Mouse (Mus musculus) limb, embryonic 15.5 days (tissue): ENCODE data around the gene Riok2. TPM values are rescaled to one million over a fixed set of nuclear protein-coding genes. Genes with fewer than 3 reads are reported as not detected.

ENCODE experiments used
- ATAC-seq: fragments of 200-750 bp; cut with Nextera tagmentation; 2 replicates; pipeline ENCODE4 v1.8.0; 2017; ENCODE audit warnings: low read depth, moderate TSS enrichment; ENCODE audit not compliant: insufficient number of reproducible peaks, low FRiP score, low TSS enrichment
- H3K27ac ChIP-seq: fragments of 300-500 bp; sonication (generic); 2 replicates; pipeline ENCODE4 v1.5.1; 2015; ENCODE audit warnings: moderate library complexity, mild to moderate bottlenecking, inconsistent platforms
- H3K27me3 ChIP-seq: fragments of 300-500 bp; sonication (generic); 2 replicates; pipeline ENCODE4 v1.6.1; 2015; ENCODE audit warnings: inconsistent platforms
- H3K36me3 ChIP-seq: fragments of 300-500 bp; sonication (generic); 2 replicates; pipeline ENCODE4 v1.6.1; 2015; ENCODE audit warnings: inconsistent platforms
- H3K4me1 ChIP-seq: fragments of 300-500 bp; sonication (generic); 2 replicates; pipeline ENCODE4 v1.6.1; 2015; ENCODE audit warnings: inconsistent platforms
- H3K4me2 ChIP-seq: fragments of 300-500 bp; sonication (generic); 2 replicates; pipeline ENCODE4 v1.6.1; 2015; ENCODE audit warnings: mild to moderate bottlenecking, inconsistent platforms
- H3K4me3 ChIP-seq: fragments of 300-500 bp; sonication (generic); 2 replicates; pipeline ENCODE4 v1.5.1; 2015; ENCODE audit warnings: mild to moderate bottlenecking, inconsistent platforms
- H3K9ac ChIP-seq: fragments of 300-500 bp; sonication (generic); 2 replicates; pipeline ENCODE4 v1.6.1; 2015; ENCODE audit warnings: inconsistent platforms
- H3K9me3 ChIP-seq: fragments of 300-500 bp; sonication (generic); 2 replicates; pipeline ENCODE4 v1.6.1; 2016; ENCODE audit warnings: inconsistent platforms
- WGBS: fragments of 180-500 bp; shearing (Covaris S2); methylation state at CpG from one replicate; pipeline ENCODE4 v1.1.7; 2015; 5-methylcytosine and 5-hydroxymethylcytosine counted together
- polyA plus RNA-seq: library from polyadenylated mRNA; unstranded; fragments of >200 nt; fragmentation: Nextera tagmentation; extraction: Ambion mirVana; gene quantifications from 2 replicates; pipeline ENCODE4 v1.2.1, GENCODE M21; 2015

The Riok2 gene
- polyA plus RNA-seq, 1 experiment from 2014 or later = 25.4 TPM

DNA sequence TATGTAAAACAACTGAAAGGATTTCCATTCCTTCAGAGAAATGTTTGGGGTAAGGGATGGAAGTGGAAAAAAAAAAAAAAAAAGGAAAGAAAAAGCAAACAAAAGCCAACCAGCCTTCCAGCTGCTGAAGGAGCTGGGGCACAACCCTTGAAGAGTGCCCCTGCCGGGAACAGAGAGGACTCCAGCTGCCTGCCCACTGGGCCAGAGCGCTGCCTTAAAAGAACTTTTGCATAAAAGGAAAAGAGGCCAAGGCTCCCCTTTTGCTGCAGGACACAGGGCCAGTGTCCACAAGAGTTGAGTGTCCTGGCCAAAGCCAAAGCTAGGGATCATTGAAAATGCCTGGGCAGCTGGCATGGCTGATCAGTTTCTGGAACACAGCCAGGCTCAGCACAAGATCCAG, 35.5 kb downstream of the Riok2 start:
- no peaks in the 10 kb centered on the region for H3K36me3 ChIP-seq
- H3K9me3 ChIP-seq = no peaks in the 10 kb centered on the region
- H3K4me1 ChIP-seq = peaks cover 23% of the 10 kb centered on the region
- H3K27me3 ChIP-seq = no peaks in the 10 kb centered on the region
- H3K9ac ChIP-seq = no peak overlapping the region
- 25% methylated on average over 2 of the region's 2 CpGs for WGBS
- no peak overlapping the region for H3K4me2 ChIP-seq
- no peak overlapping the region for H3K4me3 ChIP-seq
- no peak overlapping the region; the same call in 1 of the 2 replicates for H3K27ac ChIP-seq
- ATAC-seq = no peak

DNA sequence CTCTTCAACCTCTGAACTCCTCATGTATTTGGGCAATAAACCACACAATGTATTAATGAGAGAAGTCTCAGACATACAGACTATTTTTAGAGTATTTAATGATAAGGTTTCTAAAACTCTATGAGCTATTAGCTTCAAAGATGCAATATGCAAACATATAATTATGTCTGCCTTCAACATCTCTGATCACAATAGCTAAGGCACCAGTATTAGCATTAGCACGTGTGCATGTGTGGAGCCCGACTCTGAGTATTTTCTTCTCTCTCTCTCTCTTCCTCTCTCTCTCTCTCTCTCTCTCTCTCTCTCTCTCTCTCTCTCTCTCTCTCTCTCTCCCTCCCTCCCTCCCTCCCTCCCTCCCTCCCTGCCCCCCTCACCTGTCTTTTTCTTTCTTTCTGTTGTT, 37.3 kb downstream of the Riok2 start:
- no peak for ATAC-seq
- no peak overlapping the region for H3K9ac ChIP-seq
- H3K4me2 ChIP-seq = no peak overlapping the region
- H3K4me3 ChIP-seq = no peak overlapping the region
- H3K27me3 ChIP-seq = no peaks in the 10 kb centered on the region
- H3K36me3 ChIP-seq = no peaks in the 10 kb centered on the region
- H3K9me3 ChIP-seq = no peaks in the 10 kb centered on the region
- H3K4me1 ChIP-seq = peaks cover 12% of the 10 kb centered on the region
- WGBS = 56% methylated on average over 2 of the region's 2 CpGs
- no peak overlapping the region for H3K27ac ChIP-seq

- Histone ChIP-seq H3K4me2 (no peak overlapping the region), H3K4me1 (peaks cover 12% of the 10 kb centered on the region), H3K27me3 (no peaks in the 10 kb centered on the region), H3K4me3 (no peak overlapping the region), H3K36me3 (no peaks in the 10 kb centered on the region), H3K9ac (no peak overlapping the region), H3K9me3 (no peaks in the 10 kb centered on the region), H3K27ac (no peak overlapping the region)
- 91% methylated on average over 2 of the region's 2 CpGs for WGBS
- ATAC-seq = no peak
These were observed 38.1 kb downstream of the Riok2 start for GRCm38 (mm10) chr17:17412176-17412575.

DNA sequence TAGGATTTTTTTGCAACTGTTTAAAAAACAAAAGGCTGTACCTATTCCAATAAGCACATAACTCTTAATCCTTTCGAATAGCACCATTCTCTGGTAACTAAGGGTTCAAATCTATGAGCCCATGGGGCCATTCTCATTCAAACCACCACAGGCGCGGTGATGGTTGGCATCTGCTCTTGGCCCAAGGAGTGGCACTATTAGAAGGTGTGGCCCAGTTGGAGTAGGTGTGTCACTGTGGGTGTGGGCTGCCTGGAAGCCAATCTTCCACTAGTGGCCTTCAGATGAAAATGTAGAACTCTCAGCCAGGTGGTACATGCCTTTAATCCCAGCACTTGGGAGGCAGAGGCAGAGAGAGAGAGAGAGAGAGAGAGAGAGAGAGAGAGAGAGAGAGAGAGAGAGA, 40.1 kb downstream of the Riok2 start:
- no peak for ATAC-seq
- 90% methylated on average over 3 of the region's 3 CpGs for WGBS

DNA sequence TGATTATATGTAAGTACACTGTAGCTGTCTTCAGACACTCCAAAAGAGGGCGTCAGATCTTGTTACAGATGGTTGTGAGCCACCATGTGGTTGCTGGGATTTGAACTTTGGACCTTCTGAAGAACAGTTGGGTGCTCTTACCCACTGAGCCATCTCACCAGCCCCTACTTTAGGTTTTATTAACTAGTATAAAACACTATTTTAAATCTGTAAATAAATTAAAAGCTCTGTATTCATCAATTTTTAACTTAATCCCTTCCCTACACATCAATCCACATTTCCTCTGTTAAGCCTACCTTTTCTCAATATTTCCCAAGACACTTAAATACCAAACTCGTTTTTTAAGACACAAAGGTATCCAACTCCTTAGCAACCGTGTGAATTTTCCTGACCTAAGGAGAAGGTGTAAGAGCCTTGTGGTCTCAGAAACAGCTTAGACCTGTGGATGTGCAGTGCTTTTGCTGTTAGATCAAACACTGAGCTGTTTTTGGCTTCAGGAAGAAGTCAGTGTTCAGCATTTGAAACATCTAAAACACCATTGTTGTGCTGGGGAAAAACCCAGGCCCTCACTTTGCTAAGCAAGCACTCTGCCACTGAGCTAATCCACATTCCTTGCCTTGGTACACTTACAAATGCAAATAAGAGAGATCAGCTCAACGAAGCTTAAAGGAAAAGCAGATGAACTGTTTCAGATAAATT, 50.6 kb downstream of the Riok2 start:
- ATAC-seq = no peak
- H3K4me3 ChIP-seq = no peak overlapping the region
- WGBS = 51% methylated on average over 4 of the region's 4 CpGs
- no peaks in the 10 kb centered on the region for H3K36me3 ChIP-seq
- H3K4me1 ChIP-seq = no peaks in the 10 kb centered on the region
- H3K27ac ChIP-seq = no peak overlapping the region
- no peak overlapping the region for H3K4me2 ChIP-seq
- no peaks in the 10 kb centered on the region for H3K9me3 ChIP-seq
- H3K9ac ChIP-seq = no peak overlapping the region
- no peaks in the 10 kb centered on the region for H3K27me3 ChIP-seq

More for the DNA sequence above, 40.1 kb downstream of the Riok2 start:
- Histone ChIP-seq H3K4me1 (peaks cover 4% of the 10 kb centered on the region), H3K27me3 (no peaks in the 10 kb centered on the region), H3K9me3 (no peaks in the 10 kb centered on the region), H3K9ac (no peak overlapping the region), H3K4me3 (no peak overlapping the region), H3K4me2 (no peak overlapping the region), H3K27ac (no peak overlapping the region), H3K36me3 (no peaks in the 10 kb centered on the region)

GRCm38 (mm10) chr17:17425308-17425813, 51.3 kb downstream of the Riok2 start:
- no peak overlapping the region for H3K27ac ChIP-seq
- 74% methylated on average over 4 of the region's 4 CpGs for WGBS
- ATAC-seq = no peak

GRCm38 (mm10) chr17:17425906-17426305, 51.8 kb downstream of the Riok2 start:
- no peaks in the 10 kb centered on the region for H3K4me1 ChIP-seq
- no peaks in the 10 kb centered on the region for H3K36me3 ChIP-seq
- WGBS = 37% methylated on average over 3 of the region's 3 CpGs
- H3K4me3 ChIP-seq = no peak overlapping the region
- ATAC-seq = no peak
- H3K4me2 ChIP-seq = no peak overlapping the region
- H3K9me3 ChIP-seq = no peaks in the 10 kb centered on the region
- no peaks in the 10 kb centered on the region for H3K27me3 ChIP-seq
- H3K9ac ChIP-seq = no peak overlapping the region
- no peak overlapping the region for H3K27ac ChIP-seq

More at GRCm38 (mm10) chr17:17425308-17425813, 51.3 kb downstream of the Riok2 start:
- Histone ChIP-seq H3K4me1 (no peaks in the 10 kb centered on the region), H3K36me3 (no peaks in the 10 kb centered on the region), H3K4me2 (no peak overlapping the region), H3K4me3 (no peak overlapping the region), H3K9ac (no peak overlapping the region), H3K27me3 (no peaks in the 10 kb centered on the region), H3K9me3 (no peaks in the 10 kb centered on the region)

- WGBS = 46% methylated on average over 2 of the region's 2 CpGs
- Histone ChIP-seq H3K4me2 (no peak overlapping the region), H3K4me3 (no peak overlapping the region), H3K9me3 (no peaks in the 10 kb centered on the region), H3K36me3 (no peaks in the 10 kb centered on the region), H3K4me1 (no peaks in the 10 kb centered on the region), H3K27me3 (no peaks in the 10 kb centered on the region), H3K9ac (no peak overlapping the region), H3K27ac (no peak overlapping the region)
- ATAC-seq = no peak
These were observed 54.8 kb downstream of the Riok2 start for GRCm38 (mm10) chr17:17428888-17429287.

DNA sequence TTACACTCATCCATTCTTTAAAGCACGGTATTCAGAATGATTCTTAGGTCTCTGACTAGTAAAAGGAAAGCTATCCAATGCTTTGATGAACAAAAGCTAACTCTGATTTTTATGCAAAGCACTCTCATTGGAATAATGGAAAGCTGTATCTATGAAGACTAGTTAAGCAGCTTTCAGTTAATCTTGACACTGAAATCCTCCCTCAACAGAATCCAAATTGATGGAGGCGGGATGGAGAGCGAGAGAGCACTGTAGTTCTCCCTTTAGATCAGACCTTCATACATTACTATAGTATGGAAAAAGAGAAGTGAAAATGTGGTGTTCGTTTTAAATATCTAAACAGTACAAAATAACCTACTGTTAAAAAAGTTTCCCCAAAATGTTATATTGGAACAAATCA, 59.6 kb downstream of the Riok2 start:
- H3K4me1 ChIP-seq = no peaks in the 10 kb centered on the region
- no peaks in the 10 kb centered on the region for H3K27me3 ChIP-seq
- H3K27ac ChIP-seq = no peak overlapping the region
- no peak for ATAC-seq
- H3K9me3 ChIP-seq = no peaks in the 10 kb centered on the region
- 84% methylated on average over 4 of the region's 4 CpGs for WGBS
- no peak overlapping the region for H3K9ac ChIP-seq
- H3K4me2 ChIP-seq = no peak overlapping the region
- no peaks in the 10 kb centered on the region for H3K36me3 ChIP-seq
- no peak overlapping the region for H3K4me3 ChIP-seq

DNA sequence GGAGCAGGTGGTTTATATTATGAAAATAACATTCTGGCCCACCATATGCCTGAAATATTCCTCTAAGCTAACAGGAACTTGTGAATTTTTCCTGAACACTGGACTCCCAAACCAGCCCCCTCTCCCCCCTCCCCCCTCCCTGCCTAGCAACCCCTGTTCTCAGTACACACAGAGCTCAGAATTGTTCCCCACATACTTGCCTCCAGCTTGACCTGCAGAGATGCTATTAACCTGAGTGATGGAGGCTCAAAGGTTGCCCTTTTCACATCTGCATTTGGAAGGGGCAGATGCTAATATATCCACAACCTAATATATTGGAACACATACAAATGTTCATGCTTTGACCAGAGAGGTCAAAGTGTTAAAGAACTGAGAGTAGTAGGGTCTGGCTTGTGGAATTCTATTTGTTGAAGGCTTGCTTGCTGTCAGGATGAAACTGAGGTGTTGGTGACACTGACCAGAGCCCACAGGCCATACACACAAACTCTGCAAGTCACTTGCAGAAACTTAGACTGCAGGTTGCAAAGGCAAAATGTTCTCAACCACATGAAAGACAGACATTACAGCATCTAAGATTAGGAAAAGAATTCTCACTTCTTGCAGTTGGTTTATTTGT, 64.6 kb downstream of the Riok2 start:
- Histone ChIP-seq H3K9ac (no peak overlapping the region), H3K36me3 (no peaks in the 10 kb centered on the region), H3K4me1 (peaks cover 5% of the 10 kb centered on the region; the same call in 1 of the 2 replicates), H3K27me3 (no peaks in the 10 kb centered on the region), H3K4me2 (no peak overlapping the region), H3K9me3 (no peaks in the 10 kb centered on the region), H3K4me3 (no peak overlapping the region), H3K27ac (no peak overlapping the region)
- ATAC-seq = no peak

- WGBS = 15% methylated on average over 4 of the region's 4 CpGs
- H3K27ac ChIP-seq = peak overlapping the region; percentile 18; the same call in 1 of the 2 replicates
- no peak for ATAC-seq
- H3K4me1 ChIP-seq = peaks cover 5% of the 10 kb centered on the region; the same call in 1 of the 2 replicates
- no peaks in the 10 kb centered on the region for H3K9me3 ChIP-seq
- no peaks in the 10 kb centered on the region for H3K36me3 ChIP-seq
- no peak overlapping the region for H3K9ac ChIP-seq
- no peak overlapping the region for H3K4me3 ChIP-seq
- no peak overlapping the region for H3K4me2 ChIP-seq
- no peaks in the 10 kb centered on the region for H3K27me3 ChIP-seq
These were observed 67.9 kb downstream of the Riok2 start for GRCm38 (mm10) chr17:17441876-17442498.

DNA sequence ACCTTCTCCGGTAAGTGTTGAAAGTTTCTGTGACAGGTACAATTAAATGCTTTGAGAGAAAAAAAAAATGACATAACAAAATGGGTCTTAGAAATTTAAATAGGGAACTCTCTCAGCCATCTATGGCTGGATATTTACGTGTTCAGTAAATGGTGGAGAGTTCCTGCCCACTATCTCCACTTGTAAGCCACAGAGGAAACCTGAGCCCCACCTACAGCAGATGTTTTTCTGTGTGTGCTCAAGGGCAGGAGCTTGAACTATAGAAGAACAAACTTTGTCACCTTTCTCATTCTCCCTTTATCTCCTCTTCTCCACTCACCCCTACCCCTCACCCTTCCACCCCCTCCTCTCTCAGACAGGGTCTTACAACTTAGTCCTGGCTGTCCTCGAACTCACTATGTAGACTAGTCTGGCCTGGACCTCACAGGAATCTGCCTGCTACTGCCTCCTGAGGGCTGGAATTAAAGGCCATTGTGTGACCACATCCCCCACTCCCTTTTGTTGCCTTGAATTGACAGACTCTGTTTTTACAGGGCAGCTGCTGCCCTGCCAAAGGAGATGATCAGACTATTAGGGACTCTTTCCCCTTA, 70.3 kb downstream of the Riok2 start:
- Histone ChIP-seq H3K4me1 (peaks cover 13% of the 10 kb centered on the region), H3K27ac (no peak overlapping the region), H3K9ac (no peak overlapping the region), H3K36me3 (no peaks in the 10 kb centered on the region), H3K9me3 (no peaks in the 10 kb centered on the region), H3K4me2 (no peak overlapping the region), H3K4me3 (no peak overlapping the region), H3K27me3 (no peaks in the 10 kb centered on the region)
- 74% methylated on average over 3 of the region's 3 CpGs for WGBS
- ATAC-seq = no peak
